Mouse (Mus musculus): ENCODE data around the gene Nup98. TPM values are rescaled to one million over a fixed set of nuclear protein-coding genes. Genes with fewer than 3 reads are reported as not detected.

Nup98 gene
- polyA plus RNA-seq, 1 experiment from 2014 or later: 35.0 TPM

DNA sequence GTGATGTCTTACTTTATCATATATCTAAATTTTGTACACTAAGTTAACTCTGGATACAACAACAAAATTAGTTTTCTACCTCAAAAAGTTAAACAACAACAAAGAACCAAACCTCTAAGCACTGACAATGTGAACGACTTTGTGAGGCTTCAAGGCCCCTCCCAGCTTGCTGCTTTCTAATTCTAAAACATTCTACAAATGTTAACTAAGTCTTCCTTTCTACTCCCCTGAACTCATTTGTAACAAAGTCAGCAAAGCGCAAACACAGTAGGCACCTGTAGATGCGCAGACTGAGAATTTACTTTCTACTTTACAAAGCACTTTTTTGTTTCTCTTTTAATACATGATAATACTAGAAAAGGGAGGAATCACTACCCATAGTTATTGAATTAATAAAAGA, 9.4 kb downstream of the Nup98 start:
- H3K27ac ChIP-seq (ENCODE audit: low read length): no peak overlapping the region
- no peak overlapping the region for H3K4me2 ChIP-seq (ENCODE audit: low read depth, low read length)
- ATAC-seq (ENCODE audit: insufficient read depth, low FRiP score): no peak
- H3K4me1 ChIP-seq (ENCODE audit: control insufficient read depth, insufficient read depth, low read length): 0 out of 2 replicates have a peak, but pooled peaks cover under 1% of the 10 kb centered on the region
- no peak overlapping the region for H3K4me3 ChIP-seq (replicated peaks; ENCODE audit: low read length)
- H3K27me3 ChIP-seq (ENCODE audit: control insufficient read depth, insufficient read depth, low read length): no peaks in the 10 kb centered on the region
- 83% methylated on average over 3 of the region's 3 CpGs for WGBS
- no peak overlapping the region for H3K9ac ChIP-seq (ENCODE audit: low read length)
- no peaks in the 10 kb centered on the region for H3K9me3 ChIP-seq (replicated peaks; ENCODE audit: control insufficient read depth, low read length)
- H3K36me3 ChIP-seq (ENCODE audit: control insufficient read depth, insufficient read depth, low read length): no peaks in the 10 kb centered on the region

DNA sequence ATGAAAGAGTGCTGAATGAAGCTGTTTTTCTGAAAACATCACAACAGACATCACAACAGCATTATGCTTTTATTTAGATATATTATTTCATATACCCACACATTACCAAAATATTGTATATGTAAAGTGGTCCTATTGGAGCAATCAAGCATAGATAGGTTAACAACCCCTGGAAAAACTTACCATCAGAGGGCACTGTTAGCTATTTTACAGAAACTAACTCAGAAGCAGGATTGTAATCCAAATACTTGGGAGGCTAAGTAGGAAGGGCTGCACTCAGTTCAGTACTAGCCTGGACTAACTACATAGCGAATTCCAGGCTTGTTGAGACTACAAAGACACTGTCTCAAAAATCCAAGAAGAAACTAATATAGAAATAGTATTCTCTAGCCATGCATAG, 17.6 kb downstream of the Nup98 start:
- Histone ChIP-seq H3K36me3 (ENCODE audit: control insufficient read depth, insufficient read depth, low read length) (peaks cover 9% of the 10 kb centered on the region), H3K27ac (ENCODE audit: low read length) (no peak overlapping the region), H3K4me1 (ENCODE audit: control insufficient read depth, insufficient read depth, low read length) (no peaks in the 10 kb centered on the region), H3K9me3 (replicated peaks; ENCODE audit: control insufficient read depth, low read length) (no peaks in the 10 kb centered on the region), H3K27me3 (ENCODE audit: control insufficient read depth, insufficient read depth, low read length) (no peaks in the 10 kb centered on the region), H3K9ac (ENCODE audit: low read length) (no peak overlapping the region), H3K4me2 (ENCODE audit: low read depth, low read length) (no peak overlapping the region), H3K4me3 (replicated peaks; ENCODE audit: low read length) (no peak overlapping the region)
- no peak for ATAC-seq (ENCODE audit: insufficient read depth, low FRiP score)
- 93% methylated on average over 1 of the region's 1 CpGs for WGBS

DNA sequence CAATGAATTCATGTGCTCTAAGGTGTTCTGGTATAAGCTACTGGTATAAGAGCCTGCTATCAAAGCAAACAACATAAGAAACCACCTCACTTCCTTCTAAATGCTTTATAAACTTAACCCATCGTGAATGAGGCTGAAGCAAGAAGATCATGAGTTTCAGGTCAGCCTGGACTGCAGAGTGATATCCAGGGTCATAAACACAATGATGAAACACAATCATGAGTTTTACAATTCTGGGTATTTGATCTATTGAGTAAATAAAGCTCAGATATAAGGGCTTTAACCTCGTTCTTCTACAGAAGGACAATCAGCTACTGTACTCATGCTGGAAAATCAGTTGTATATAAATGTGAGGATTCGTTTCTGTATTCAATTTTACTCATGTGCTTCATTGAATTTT, 26.1 kb downstream of the Nup98 start:
- Histone ChIP-seq H3K27ac (ENCODE audit: low read length) (no peak overlapping the region), H3K4me1 (ENCODE audit: control insufficient read depth, insufficient read depth, low read length) (no peaks in the 10 kb centered on the region), H3K9ac (ENCODE audit: low read length) (no peak overlapping the region), H3K9me3 (replicated peaks; ENCODE audit: control insufficient read depth, low read length) (no peaks in the 10 kb centered on the region), H3K4me3 (replicated peaks; ENCODE audit: low read length) (no peak overlapping the region), H3K27me3 (ENCODE audit: control insufficient read depth, insufficient read depth, low read length) (no peaks in the 10 kb centered on the region), H3K36me3 (ENCODE audit: control insufficient read depth, insufficient read depth, low read length) (peaks cover 13% of the 10 kb centered on the region), H3K4me2 (ENCODE audit: low read depth, low read length) (no peak overlapping the region)
- no peak for ATAC-seq (ENCODE audit: insufficient read depth, low FRiP score)
- WGBS: 78% methylated on average over 3 of the region's 3 CpGs

DNA sequence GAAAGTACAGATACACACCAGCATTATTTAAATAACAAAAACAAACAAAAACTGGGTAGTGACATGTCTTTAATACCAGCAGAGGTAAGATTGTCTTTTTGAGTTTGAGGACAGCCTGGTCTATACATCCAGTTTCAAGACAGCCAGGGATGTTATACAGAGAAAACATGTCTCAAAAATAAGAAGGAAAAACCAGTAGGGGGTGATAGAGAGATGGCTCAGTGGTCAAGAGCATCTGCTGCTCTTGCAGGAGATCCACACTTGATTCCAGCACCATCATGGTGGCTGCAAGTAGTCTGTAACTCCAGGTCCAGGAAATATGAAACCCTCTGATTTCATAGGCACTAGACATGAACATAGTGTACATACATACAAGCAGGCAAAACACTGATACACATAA, 39.7 kb downstream of the Nup98 start:
- no peak for ATAC-seq (ENCODE audit: insufficient read depth, low FRiP score)
- peaks cover 4% of the 10 kb centered on the region; the same call in 1 of the 2 replicates for H3K36me3 ChIP-seq (ENCODE audit: control insufficient read depth, insufficient read depth, low read length)

DNA sequence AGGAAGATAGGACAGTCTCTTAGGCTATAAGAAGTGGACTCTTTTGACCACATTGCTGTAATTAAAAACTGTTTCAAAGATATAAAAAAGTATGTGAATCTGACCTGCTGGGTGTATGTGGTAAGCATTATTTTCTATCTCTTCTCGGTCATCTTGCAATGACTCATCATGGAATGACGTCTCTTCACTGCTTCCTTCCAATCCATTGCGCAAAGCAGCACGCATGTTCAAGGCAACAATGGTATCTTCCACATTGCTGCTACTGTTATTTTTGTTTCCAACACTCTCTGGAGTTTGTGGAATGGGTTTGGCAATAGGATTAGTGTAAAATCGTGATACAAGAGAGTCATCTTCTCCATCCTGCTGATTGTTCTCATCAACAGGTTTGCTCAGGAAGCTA, 56.3 kb downstream of the Nup98 start:
- no peak overlapping the region for H3K27ac ChIP-seq (ENCODE audit: low read length)
- no peak for ATAC-seq (ENCODE audit: insufficient read depth, low FRiP score)
- 91% methylated on average over 5 of the region's 5 CpGs for WGBS
- no peaks in the 10 kb centered on the region for H3K9me3 ChIP-seq (replicated peaks; ENCODE audit: control insufficient read depth, low read length)
- no peaks in the 10 kb centered on the region for H3K4me1 ChIP-seq (ENCODE audit: control insufficient read depth, insufficient read depth, low read length)
- peaks cover 21% of the 10 kb centered on the region for H3K36me3 ChIP-seq (ENCODE audit: control insufficient read depth, insufficient read depth, low read length)
- H3K4me2 ChIP-seq (ENCODE audit: low read depth, low read length): no peak overlapping the region
- no peaks in the 10 kb centered on the region for H3K27me3 ChIP-seq (ENCODE audit: control insufficient read depth, insufficient read depth, low read length)
- H3K9ac ChIP-seq (ENCODE audit: low read length): no peak overlapping the region
- no peak overlapping the region for H3K4me3 ChIP-seq (replicated peaks; ENCODE audit: low read length)

More for the DNA sequence above, 39.7 kb downstream of the Nup98 start:
- Histone ChIP-seq H3K4me3 (replicated peaks; ENCODE audit: low read length) (no peak overlapping the region), H3K27ac (ENCODE audit: low read length) (no peak overlapping the region), H3K4me2 (ENCODE audit: low read depth, low read length) (no peak overlapping the region), H3K9ac (ENCODE audit: low read length) (no peak overlapping the region), H3K27me3 (ENCODE audit: control insufficient read depth, insufficient read depth, low read length) (no peaks in the 10 kb centered on the region), H3K4me1 (ENCODE audit: control insufficient read depth, insufficient read depth, low read length) (no peaks in the 10 kb centered on the region), H3K9me3 (replicated peaks; ENCODE audit: control insufficient read depth, low read length) (no peaks in the 10 kb centered on the region)

- H3K4me2 ChIP-seq (ENCODE audit: low read depth, low read length): no peak overlapping the region
- ATAC-seq (ENCODE audit: insufficient read depth, low FRiP score): no peak
- no peaks in the 10 kb centered on the region for H3K27me3 ChIP-seq (ENCODE audit: control insufficient read depth, insufficient read depth, low read length)
- peaks cover 36% of the 10 kb centered on the region for H3K36me3 ChIP-seq (ENCODE audit: control insufficient read depth, insufficient read depth, low read length)
- 97% methylated on average over 5 of the region's 5 CpGs for WGBS
- no peaks in the 10 kb centered on the region for H3K9me3 ChIP-seq (replicated peaks; ENCODE audit: control insufficient read depth, low read length)
- no peak overlapping the region for H3K4me3 ChIP-seq (replicated peaks; ENCODE audit: low read length)
- no peak overlapping the region for H3K27ac ChIP-seq (ENCODE audit: low read length)
- H3K4me1 ChIP-seq (ENCODE audit: control insufficient read depth, insufficient read depth, low read length): no peaks in the 10 kb centered on the region
- no peak overlapping the region for H3K9ac ChIP-seq (ENCODE audit: low read length)
These were observed 72.1 kb downstream of the Nup98 start for GRCm38 (mm10) chr7:102137898-102138297.

GRCm38 (mm10) chr7:102137464-102137863, 72.5 kb downstream of the Nup98 start:
- no peak overlapping the region for H3K4me3 ChIP-seq (replicated peaks; ENCODE audit: low read length)
- H3K4me2 ChIP-seq (ENCODE audit: low read depth, low read length): no peak overlapping the region
- no peak overlapping the region for H3K9ac ChIP-seq (ENCODE audit: low read length)
- WGBS: 87% methylated on average over 1 of the region's 1 CpGs
- H3K27ac ChIP-seq (ENCODE audit: low read length): no peak overlapping the region
- no peak for ATAC-seq (ENCODE audit: insufficient read depth, low FRiP score)
- no peaks in the 10 kb centered on the region for H3K27me3 ChIP-seq (ENCODE audit: control insufficient read depth, insufficient read depth, low read length)
- H3K4me1 ChIP-seq (ENCODE audit: control insufficient read depth, insufficient read depth, low read length): no peaks in the 10 kb centered on the region
- H3K9me3 ChIP-seq (replicated peaks; ENCODE audit: control insufficient read depth, low read length): no peaks in the 10 kb centered on the region
- peaks cover 39% of the 10 kb centered on the region for H3K36me3 ChIP-seq (ENCODE audit: control insufficient read depth, insufficient read depth, low read length)

GRCm38 (mm10) chr7:102132395-102132794, 77.6 kb downstream of the Nup98 start:
- no peaks in the 10 kb centered on the region for H3K9me3 ChIP-seq (replicated peaks; ENCODE audit: control insufficient read depth, low read length)
- H3K9ac ChIP-seq (ENCODE audit: low read length): no peak overlapping the region
- peaks cover 43% of the 10 kb centered on the region for H3K36me3 ChIP-seq (ENCODE audit: control insufficient read depth, insufficient read depth, low read length)
- WGBS: 87% methylated on average over 4 of the region's 4 CpGs
- H3K27me3 ChIP-seq (ENCODE audit: control insufficient read depth, insufficient read depth, low read length): no peaks in the 10 kb centered on the region
- no peak overlapping the region for H3K27ac ChIP-seq (ENCODE audit: low read length)
- H3K4me3 ChIP-seq (replicated peaks; ENCODE audit: low read length): no peak overlapping the region
- no peak overlapping the region for H3K4me2 ChIP-seq (ENCODE audit: low read depth, low read length)
- no peaks in the 10 kb centered on the region for H3K4me1 ChIP-seq (ENCODE audit: control insufficient read depth, insufficient read depth, low read length)
- no peak for ATAC-seq (ENCODE audit: insufficient read depth, low FRiP score)

DNA sequence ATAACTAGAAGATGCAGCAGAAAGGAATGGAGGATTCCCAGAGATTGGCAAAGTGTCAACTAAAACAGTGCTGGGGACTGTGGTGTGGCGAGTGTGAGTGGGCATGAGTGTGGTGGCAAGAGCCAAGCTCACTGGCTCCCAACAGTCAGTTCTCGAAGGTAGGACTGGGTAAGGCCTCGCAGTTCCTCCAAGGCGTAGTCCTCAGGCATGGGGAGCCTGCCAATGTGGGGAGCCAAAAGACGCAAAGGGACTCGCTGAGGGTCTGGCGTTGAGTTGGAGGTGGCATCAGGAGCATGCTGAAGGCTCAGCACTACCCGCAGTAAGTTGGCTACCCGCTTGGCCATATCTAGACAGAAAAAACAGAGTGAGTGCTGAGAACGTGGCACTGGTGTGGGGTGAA, 89.7 kb downstream of the Nup98 start:
- WGBS: 95% methylated on average over 10 of the region's 10 CpGs
- H3K4me3 ChIP-seq (replicated peaks; ENCODE audit: low read length): no peak overlapping the region

DNA sequence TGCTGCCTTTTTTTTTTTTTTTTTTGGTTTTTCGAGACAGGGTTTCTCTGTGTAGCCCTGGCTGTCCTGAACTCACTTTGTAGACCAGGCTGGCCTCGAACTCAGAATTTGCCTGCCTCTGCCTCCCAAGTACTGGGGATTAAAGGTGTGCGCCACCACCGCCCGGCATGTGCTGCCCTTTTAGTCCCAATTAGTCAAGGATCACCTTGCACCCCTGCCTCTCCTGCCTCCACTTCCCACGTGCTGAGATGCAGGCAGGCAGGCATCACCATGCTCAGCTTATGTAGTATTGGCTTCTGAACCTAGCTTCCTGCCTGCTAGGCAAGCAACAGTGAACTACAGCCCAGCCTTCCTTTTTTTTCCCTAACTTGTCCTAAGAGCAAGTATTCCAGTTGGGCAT, 92.6 kb downstream of the Nup98 start:
- Histone ChIP-seq H3K4me2 (ENCODE audit: low read depth, low read length) (no peak overlapping the region), H3K27ac (ENCODE audit: low read length) (no peak overlapping the region), H3K4me1 (ENCODE audit: control insufficient read depth, insufficient read depth, low read length) (no peaks in the 10 kb centered on the region), H3K27me3 (ENCODE audit: control insufficient read depth, insufficient read depth, low read length) (no peaks in the 10 kb centered on the region), H3K4me3 (replicated peaks; ENCODE audit: low read length) (no peak overlapping the region), H3K9me3 (replicated peaks; ENCODE audit: control insufficient read depth, low read length) (no peaks in the 10 kb centered on the region), H3K9ac (ENCODE audit: low read length) (no peak overlapping the region), H3K36me3 (ENCODE audit: control insufficient read depth, insufficient read depth, low read length) (peaks cover 11% of the 10 kb centered on the region; the same call in 1 of the 2 replicates)
- no peak for ATAC-seq (ENCODE audit: insufficient read depth, low FRiP score)
- WGBS: 79% methylated on average over 5 of the region's 6 CpGs

More for the DNA sequence above, 89.7 kb downstream of the Nup98 start:
- Histone ChIP-seq H3K27ac (ENCODE audit: low read length) (no peak overlapping the region), H3K4me2 (ENCODE audit: low read depth, low read length) (no peak overlapping the region), H3K36me3 (ENCODE audit: control insufficient read depth, insufficient read depth, low read length) (peaks cover 31% of the 10 kb centered on the region), H3K4me1 (ENCODE audit: control insufficient read depth, insufficient read depth, low read length) (no peaks in the 10 kb centered on the region), H3K27me3 (ENCODE audit: control insufficient read depth, insufficient read depth, low read length) (no peaks in the 10 kb centered on the region), H3K9me3 (replicated peaks; ENCODE audit: control insufficient read depth, low read length) (no peaks in the 10 kb centered on the region), H3K9ac (ENCODE audit: low read length) (no peak overlapping the region)
- no peak for ATAC-seq (ENCODE audit: insufficient read depth, low FRiP score)

Data from stomach, embryonic 16.5 days (tissue).